Mouse (Mus musculus) midbrain, embryonic 14.5 days (tissue): ENCODE results near the gene Tspan9. TPM values are rescaled to one million over a fixed set of nuclear protein-coding genes. Genes with fewer than 3 reads are reported as not detected.

ENCODE experiments used
- ATAC-seq: fragments of 200-750 bp; cut with Nextera tagmentation; 2 replicates; pipeline ENCODE4 v1.8.0; 2017; ENCODE audit warnings: moderate number of reproducible peaks, moderate library complexity; ENCODE audit not compliant: low FRiP score, low TSS enrichment
- DNase-seq: peaks from one replicate; pipeline ENCODE4 v3.0.0-alpha.2; 2015
- H3K27ac ChIP-seq: fragments of 300-500 bp; sonication (generic); replicated peaks from 2 replicates; pipeline ENCODE4 v1.5.1; 2014; ENCODE audit warnings: mild to moderate bottlenecking, low read depth, low read length, moderate library complexity
- H3K27me3 ChIP-seq: fragments of 300-500 bp; sonication (generic); 2 replicates; pipeline ENCODE4 v1.6.1; 2014; ENCODE audit warnings: low read length, control low read depth, mixed read lengths; ENCODE audit not compliant: control insufficient read depth, insufficient read depth
- H3K36me3 ChIP-seq: fragments of 300-500 bp; sonication (generic); 2 replicates; pipeline ENCODE4 v1.6.1; 2014; ENCODE audit warnings: low read length, control low read depth; ENCODE audit not compliant: control insufficient read depth, insufficient read depth
- H3K4me1 ChIP-seq: fragments of 300-500 bp; sonication (generic); 2 replicates; pipeline ENCODE4 v1.6.1; 2014; ENCODE audit warnings: mild to moderate bottlenecking, antibody characterized with exemption, low read length, control low read depth; ENCODE audit not compliant: control insufficient read depth, insufficient read depth
- H3K4me2 ChIP-seq: fragments of 300-500 bp; sonication (generic); 2 replicates; pipeline ENCODE4 v1.6.1; 2014; ENCODE audit warnings: mild to moderate bottlenecking, low read length, moderate library complexity
- H3K4me3 ChIP-seq: fragments of 300-500 bp; sonication (generic); replicated peaks from 2 replicates; pipeline ENCODE4 v1.5.1; 2014; ENCODE audit warnings: low read depth, low read length
- H3K9ac ChIP-seq: fragments of 300-500 bp; sonication (generic); replicated peaks from 2 replicates; pipeline ENCODE4 v1.6.1; 2014; ENCODE audit warnings: mild to moderate bottlenecking, low read length, moderate library complexity
- H3K9me3 ChIP-seq: fragments of 300-500 bp; sonication (generic); 2 replicates; pipeline ENCODE4 v1.6.1; 2016; ENCODE audit warnings: low read length, control low read depth, mixed read lengths; ENCODE audit not compliant: control insufficient read depth
- WGBS: fragments of 180-500 bp; shearing (Covaris S2); extraction: QIAGEN DNeasy Blood & Tissue Kit; methylation state at CpG from one replicate; pipeline ENCODE4 v1.1.7; 2014; 5-methylcytosine and 5-hydroxymethylcytosine counted together
- polyA plus RNA-seq: library from polyadenylated mRNA; unstranded; fragments of >200 nt; fragmentation: Nextera tagmentation; extraction: Ambion mirVana; gene quantifications from 2 replicates; pipeline ENCODE4 v1.2.1, GENCODE M21; 2014

Gene Tspan9
- polyA plus RNA-seq, 1 experiment from 2014 or later = 31.1 TPM

DNA sequence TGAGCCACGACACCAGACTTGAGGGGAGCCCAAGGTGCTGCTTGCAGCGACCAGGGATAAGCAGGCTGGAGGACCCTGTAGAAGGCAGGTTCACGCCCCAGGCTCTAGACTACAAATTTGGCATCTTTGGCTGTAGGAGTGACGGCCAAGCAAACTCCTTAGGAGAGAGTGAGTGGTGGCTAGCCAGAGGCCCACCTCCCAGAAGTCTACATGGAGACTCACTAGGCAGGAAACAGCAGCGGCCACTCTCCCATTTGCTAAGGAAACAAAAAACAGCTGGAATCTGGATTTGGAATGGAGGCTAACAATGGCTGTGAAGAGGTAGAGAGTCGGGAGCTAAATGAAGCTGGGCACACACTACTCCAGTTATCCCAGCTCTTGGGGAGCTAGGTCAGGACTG lies 104.8 kb downstream of the Tspan9 start:
- Histone ChIP-seq H3K27me3 (peaks cover 5% of the 10 kb centered on the region), H3K9ac (no peak overlapping the region), H3K4me3 (no peak overlapping the region), H3K4me2 (no peak overlapping the region), H3K36me3 (no peaks in the 10 kb centered on the region), H3K4me1 (peaks cover 31% of the 10 kb centered on the region), H3K9me3 (no peaks in the 10 kb centered on the region), H3K27ac (no peak overlapping the region)
- no peak for ATAC-seq
- no peak for DNase-seq
- 51% methylated on average over 6 of the region's 6 CpGs for WGBS

DNA sequence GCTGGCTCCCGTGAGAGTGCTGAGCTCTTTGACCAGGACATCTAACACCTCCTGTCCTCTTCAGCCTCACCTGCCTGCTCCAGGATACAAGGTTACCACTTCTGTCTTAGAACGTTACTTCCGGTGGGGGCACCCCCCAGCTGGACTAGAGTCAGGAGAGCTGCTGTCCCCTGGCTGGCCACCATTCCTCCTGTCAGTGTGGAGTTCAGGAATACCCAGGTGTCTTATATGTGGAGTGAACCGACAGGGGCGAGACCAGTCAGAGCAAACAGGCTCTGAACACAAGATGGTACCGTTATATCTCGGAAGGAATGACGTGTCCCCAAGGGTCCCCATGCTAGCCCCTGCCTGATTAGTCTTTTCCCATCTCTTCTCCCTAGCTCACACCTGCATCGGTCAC lies 106.8 kb downstream of the Tspan9 start:
- H3K4me2 ChIP-seq = no peak overlapping the region
- no peaks in the 10 kb centered on the region for H3K9me3 ChIP-seq
- ATAC-seq = no peak
- peaks cover 14% of the 10 kb centered on the region for H3K27me3 ChIP-seq
- no peak overlapping the region for H3K9ac ChIP-seq
- H3K27ac ChIP-seq = no peak overlapping the region
- H3K4me3 ChIP-seq = no peak overlapping the region
- DNase-seq = no peak
- peaks cover 23% of the 10 kb centered on the region for H3K4me1 ChIP-seq
- H3K36me3 ChIP-seq = no peaks in the 10 kb centered on the region
- 77% methylated on average over 9 of the region's 9 CpGs for WGBS

DNA sequence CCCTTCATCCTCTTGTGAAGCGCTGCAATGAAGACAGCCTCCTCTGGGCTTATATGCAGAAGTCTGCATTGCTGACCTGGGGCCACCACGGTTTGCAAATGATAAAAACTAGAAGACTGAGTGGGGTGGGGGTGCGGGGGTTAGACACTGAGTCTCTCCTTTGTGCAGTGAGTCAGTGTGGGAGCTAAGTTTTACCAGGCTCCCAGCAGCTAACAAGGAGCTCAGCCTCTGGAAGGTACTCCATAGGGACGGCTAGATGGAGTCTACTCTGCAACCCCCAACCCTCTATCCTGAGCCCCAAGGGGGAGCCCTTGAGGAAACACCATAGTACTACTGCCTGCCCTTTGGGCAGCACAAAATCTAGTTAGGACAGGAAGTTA lies 107.5 kb downstream of the Tspan9 start:
- Histone ChIP-seq H3K27me3 (peaks cover 14% of the 10 kb centered on the region), H3K4me3 (peak overlapping the region; percentile 46), H3K4me1 (peaks cover 23% of the 10 kb centered on the region), H3K27ac (no peak overlapping the region), H3K36me3 (no peaks in the 10 kb centered on the region), H3K4me2 (peak overlapping the region; percentile 87), H3K9ac (peak overlapping the region; percentile 32), H3K9me3 (no peaks in the 10 kb centered on the region)
- peak; percentile 60 for DNase-seq
- WGBS = 7% methylated on average over 4 of the region's 4 CpGs
- 0 out of 2 replicates have a peak, but pooled peaks have one; percentile 13 for ATAC-seq

DNA sequence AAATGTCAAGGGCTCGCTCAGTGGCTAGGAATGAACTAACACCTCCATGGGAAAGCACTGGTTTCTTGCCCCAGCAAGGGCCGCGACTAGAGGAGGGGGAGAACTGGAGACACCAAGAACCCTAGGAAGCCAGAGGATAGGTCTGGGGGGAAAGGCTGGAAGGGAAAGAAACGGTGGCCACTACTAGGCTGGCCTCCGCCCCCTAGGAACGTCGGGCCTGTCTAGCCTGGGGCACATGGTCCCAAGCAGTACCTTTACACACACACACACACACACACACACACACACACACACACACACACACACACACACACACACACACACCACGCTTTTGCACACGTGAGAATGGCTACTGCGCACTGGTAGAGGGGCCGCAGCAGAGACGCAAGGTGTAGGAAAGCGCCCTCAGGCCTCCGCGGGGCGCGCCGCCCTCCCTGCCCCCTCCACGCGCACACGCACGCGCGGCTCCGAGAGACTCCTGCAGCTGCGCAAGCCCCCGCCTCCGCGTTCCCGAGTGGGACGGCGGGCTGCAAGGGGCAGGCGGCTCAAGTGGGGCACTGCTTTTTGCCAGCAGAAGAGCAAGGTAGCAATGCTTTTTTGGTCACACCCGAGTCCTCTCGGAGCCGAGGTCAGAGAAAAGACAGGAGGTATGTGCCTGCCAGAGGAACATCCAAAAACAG lies 108.0 kb downstream of the Tspan9 start:
- peak; percentile 41 for ATAC-seq
- under 1% methylated on average over 36 of the region's 36 CpGs for WGBS

DNA sequence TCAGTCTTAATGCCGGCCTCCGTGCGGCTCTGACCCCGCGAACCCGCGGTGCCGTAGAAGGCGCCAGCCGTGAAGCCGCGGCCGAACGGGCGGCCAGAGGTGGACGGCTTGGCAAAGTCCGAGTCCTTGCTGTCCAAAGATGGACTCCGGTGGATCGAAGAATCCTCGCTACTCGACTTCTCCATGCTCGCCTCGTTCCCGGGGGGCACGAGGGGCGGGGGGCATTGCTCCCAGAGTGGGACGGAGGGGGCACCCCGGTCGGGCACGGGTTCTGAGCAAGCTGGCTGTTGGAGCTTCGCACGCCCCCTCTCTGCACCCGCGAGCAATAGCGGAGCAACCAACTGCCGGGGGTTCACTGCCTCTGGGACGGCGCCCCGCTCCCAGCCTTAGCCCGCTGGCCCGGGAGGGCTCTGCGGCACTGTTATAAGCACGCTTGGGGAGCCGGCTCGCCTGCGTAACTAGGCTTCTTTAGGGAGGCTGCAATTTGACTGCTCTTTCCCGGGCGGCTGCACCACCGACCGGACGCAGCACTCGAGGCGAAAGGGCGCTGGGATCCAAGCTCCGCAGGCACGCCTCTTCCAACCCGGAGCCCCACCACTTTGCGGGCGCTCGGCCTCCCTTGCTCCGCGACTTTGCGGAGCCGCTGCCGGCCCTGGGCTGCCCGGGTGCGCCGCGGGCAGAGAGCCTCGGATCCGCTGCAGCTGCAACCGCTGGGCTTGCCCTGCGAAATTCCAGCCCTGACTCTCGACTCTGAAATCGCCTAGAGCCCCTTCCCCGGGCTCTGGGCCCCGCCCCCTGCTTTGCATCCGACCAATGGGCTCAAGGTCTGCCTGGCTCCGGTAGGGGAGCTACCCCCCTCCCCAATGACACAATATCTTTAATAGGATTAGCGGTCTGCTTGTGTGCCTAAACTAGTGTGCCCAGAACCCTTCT lies 108.8 kb downstream of the Tspan9 start:
- under 1% methylated on average over 80 of the region's 80 CpGs for WGBS
- H3K9ac ChIP-seq = peak overlapping the region; percentile 47
- DNase-seq (peak; percentile 91), ATAC-seq (peak; percentile 84)
- peak overlapping the region; percentile 46 for H3K4me3 ChIP-seq
- H3K36me3 ChIP-seq = no peaks in the 10 kb centered on the region
- H3K4me2 ChIP-seq = peak overlapping the region; percentile 87
- peaks cover 27% of the 10 kb centered on the region for H3K4me1 ChIP-seq
- no peaks in the 10 kb centered on the region for H3K9me3 ChIP-seq
- peaks cover 14% of the 10 kb centered on the region for H3K27me3 ChIP-seq
- H3K27ac ChIP-seq = peak overlapping the region; percentile 68

More for the DNA sequence above, 108.0 kb downstream of the Tspan9 start:
- Histone ChIP-seq H3K27ac (peak overlapping the region; percentile 68), H3K4me3 (peak overlapping the region; percentile 46), H3K36me3 (no peaks in the 10 kb centered on the region), H3K4me2 (peak overlapping the region; percentile 87), H3K9me3 (no peaks in the 10 kb centered on the region), H3K4me1 (peaks cover 23% of the 10 kb centered on the region), H3K27me3 (peaks cover 14% of the 10 kb centered on the region), H3K9ac (peak overlapping the region; percentile 32)
- DNase-seq = peak; percentile 85

DNA sequence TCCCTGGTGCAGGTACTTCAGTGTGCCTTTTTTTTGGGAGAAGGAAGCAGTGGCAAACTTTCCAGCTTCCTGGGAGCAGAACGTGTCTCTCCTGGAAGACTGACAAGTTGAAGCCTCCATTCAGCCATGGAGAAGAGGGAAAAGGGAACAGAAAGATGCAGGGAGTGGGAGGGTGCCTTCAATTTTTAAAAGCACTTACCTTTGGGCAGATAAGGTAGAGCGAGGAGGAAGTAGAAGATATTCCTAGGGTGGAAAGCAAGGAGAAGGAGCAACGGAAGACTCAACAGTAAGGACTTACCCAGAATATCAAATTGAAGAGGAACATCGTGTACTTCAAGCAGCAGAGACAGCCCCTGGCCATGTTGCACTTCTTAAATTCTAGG lies 109.5 kb downstream of the Tspan9 start:
- 3% methylated on average over 4 of the region's 4 CpGs for WGBS
- no peak for DNase-seq
- H3K9me3 ChIP-seq = no peaks in the 10 kb centered on the region
- peak overlapping the region; percentile 46 for H3K4me3 ChIP-seq
- peak overlapping the region; percentile 47 for H3K9ac ChIP-seq
- peaks cover 28% of the 10 kb centered on the region for H3K4me1 ChIP-seq
- H3K4me2 ChIP-seq = peak overlapping the region; percentile 87
- ATAC-seq = no peak
- peaks cover 14% of the 10 kb centered on the region for H3K27me3 ChIP-seq
- H3K27ac ChIP-seq = no peak overlapping the region
- H3K36me3 ChIP-seq = no peaks in the 10 kb centered on the region

DNA sequence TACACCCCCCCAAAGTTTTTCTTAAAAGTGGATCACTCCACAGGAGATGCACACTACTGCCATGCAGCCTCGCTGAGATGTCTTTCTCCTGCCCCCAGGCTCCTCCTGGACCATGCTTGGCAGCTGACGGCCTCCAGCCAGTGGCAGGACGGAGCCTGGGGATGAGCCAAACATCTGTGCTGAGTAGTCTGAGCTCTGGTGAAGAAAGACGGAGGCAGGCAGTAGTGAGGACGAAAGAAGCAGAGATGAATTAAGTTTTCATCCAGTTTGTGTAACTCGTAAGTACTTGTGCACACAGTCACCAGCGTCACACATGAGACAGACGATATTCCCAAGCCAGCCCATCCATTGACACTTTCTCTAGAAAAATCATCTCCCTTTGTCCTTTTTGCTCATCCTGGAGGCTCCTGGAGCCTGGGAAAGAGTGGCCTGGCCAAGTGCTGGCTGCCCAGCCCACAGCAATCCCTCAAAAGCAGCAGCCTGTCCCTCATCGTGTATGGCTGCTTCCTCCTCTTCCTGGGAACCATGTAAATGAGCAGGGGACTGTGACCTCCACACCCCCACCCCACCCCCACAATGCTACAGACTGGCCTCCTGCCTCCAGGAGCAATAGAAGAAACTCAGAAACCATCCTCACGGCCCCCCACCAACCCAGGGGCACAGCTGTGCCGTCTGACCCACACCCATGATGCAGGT lies 110.1 kb downstream of the Tspan9 start:
- no peaks in the 10 kb centered on the region for H3K36me3 ChIP-seq
- WGBS = 34% methylated on average over 11 of the region's 11 CpGs
- peak overlapping the region; percentile 46 for H3K4me3 ChIP-seq
- peak overlapping the region; percentile 87 for H3K4me2 ChIP-seq
- peaks cover 14% of the 10 kb centered on the region for H3K27me3 ChIP-seq
- H3K4me1 ChIP-seq = peaks cover 34% of the 10 kb centered on the region
- no peak for DNase-seq
- ATAC-seq = no peak
- H3K9ac ChIP-seq = no peak overlapping the region; the same call in 1 of the 2 replicates
- H3K9me3 ChIP-seq = no peaks in the 10 kb centered on the region
- H3K27ac ChIP-seq = no peak overlapping the region
